In the genomic region with DNA sequence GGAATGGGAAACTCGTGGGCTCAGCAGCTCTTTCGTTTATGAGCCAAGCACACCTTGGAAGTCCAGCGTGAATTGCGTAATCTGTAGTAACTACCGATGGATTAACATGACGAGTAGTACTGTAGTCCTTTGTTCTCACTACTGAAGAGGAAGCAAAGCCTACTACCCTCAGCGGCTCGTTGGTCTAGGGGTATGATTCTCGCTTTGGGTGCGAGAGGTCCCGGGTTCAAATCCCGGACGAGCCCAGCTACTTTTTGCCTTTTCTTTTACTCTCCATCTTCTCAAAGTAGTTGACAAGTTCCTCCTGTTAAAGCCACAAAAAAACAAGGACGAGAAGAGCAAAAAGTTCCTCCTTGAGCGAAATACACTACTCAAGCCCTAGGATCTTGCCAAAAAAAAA, we compare ENCODE assay signal across 8 mouse cellular contexts. TPM values are rescaled to one million over a fixed set of nuclear protein-coding genes. Genes with fewer than 3 reads are reported as not detected.
DNase-seq lines count a peak whose midpoint lies in the region; ATAC-seq and TF ChIP-seq lines count a peak whose summit lies in the region.

No protein-coding gene starts in this region.

- H3K4me2 ChIP-seq in embryonic facial prominence, embryonic 11.5 days (ENCODE audit: low read depth, low read length): peak overlapping the region; percentile 78
- peak overlapping the region; percentile 83 for H3K4me2 ChIP-seq in heart, embryonic 14.5 days (ENCODE audit: low read length)
- peak overlapping the region; percentile 88 for H3K4me2 ChIP-seq in liver, embryonic 15.5 days
- H3K4me2 ChIP-seq in stomach, postnatal 0 days (replicated peaks; ENCODE audit: low read depth): peak overlapping the region; percentile 85

- H3K27me3 ChIP-seq in embryonic facial prominence, embryonic 11.5 days (ENCODE audit: control insufficient read depth, insufficient read depth, low read length): no peaks in the 10 kb centered on the region
- H3K27me3 ChIP-seq in heart, embryonic 14.5 days (ENCODE audit: control insufficient read depth, insufficient read depth, low read length): no peaks in the 10 kb centered on the region
- H3K27me3 ChIP-seq in liver, embryonic 15.5 days: no peaks in the 10 kb centered on the region
- H3K27me3 ChIP-seq in stomach, postnatal 0 days (ENCODE audit: control insufficient read depth, insufficient read depth, low read length): no peaks in the 10 kb centered on the region

- no peaks in the 10 kb centered on the region for H3K4me1 ChIP-seq in embryonic facial prominence, embryonic 11.5 days (ENCODE audit: control insufficient read depth, insufficient read depth, low read length)
- H3K4me1 ChIP-seq in heart, embryonic 14.5 days (ENCODE audit: control insufficient read depth in 2 of 2, insufficient read depth in 2 of 2, low read length in 2 of 2): peaks cover 4 to 6% of the 10 kb centered on the region in 2 experiments; a peak in 2 of 4 replicates
- peaks cover 50% of the 10 kb centered on the region for H3K4me1 ChIP-seq in liver, embryonic 15.5 days (replicated peaks)
- H3K4me1 ChIP-seq in stomach, postnatal 0 days (replicated peaks; ENCODE audit: control insufficient read depth, insufficient read depth): no peaks in the 10 kb centered on the region; the same call in 1 of the 2 replicates

- peak overlapping the region; percentile 63 for H3K4me3 ChIP-seq in embryonic facial prominence, embryonic 11.5 days (ENCODE audit: low read depth, low read length)
- peak overlapping the region; percentile 55 to 57 for H3K4me3 ChIP-seq in heart, embryonic 14.5 days (ENCODE audit: control insufficient read depth in 1 of 2, insufficient read depth in 1 of 2, low read depth in 1 of 2, low read length in 2 of 2)
- peak overlapping the region; percentile 66 for H3K4me3 ChIP-seq in liver, embryonic 15.5 days (replicated peaks)
- peak overlapping the region; percentile 61 for H3K4me3 ChIP-seq in stomach, postnatal 0 days (ENCODE audit: low read depth, low read length)

- no peak overlapping the region for H3K27ac ChIP-seq in embryonic facial prominence, embryonic 11.5 days (replicated peaks; ENCODE audit: low read depth, low read length)
- H3K27ac ChIP-seq in heart, embryonic 14.5 days (replicated peaks in 1 of 2; ENCODE audit: control insufficient read depth in 1 of 2, insufficient read depth in 1 of 2, low read depth in 2 of 2, low read length in 2 of 2): no peak overlapping the region
- peak overlapping the region; percentile 75 for H3K27ac ChIP-seq in liver, embryonic 15.5 days (replicated peaks)
- H3K27ac ChIP-seq in stomach, postnatal 0 days (replicated peaks): no peak overlapping the region

- peak; percentile 36 for DNase-seq in 416B (ENCODE audit: low read depth)
- peak; percentile 91 for DNase-seq in ZHBTc4 (ENCODE audit: low read depth, low spot score)
- DNase-seq in embryonic facial prominence, embryonic 11.5 days (ENCODE audit: low spot score): peak; percentile 86
- DNase-seq in kidney, postnatal 14 days: peak; percentile 53
- DNase-seq in neural tube, embryonic 10.5 days (ENCODE audit: extremely low spot score, low spot score): peak; percentile 89
- DNase-seq in stomach, postnatal 0 days (ENCODE audit: low spot score): peak; percentile 72

- no peak for TF ChIP-seq CTCF in stomach, postnatal 0 days (IDR thresholded peaks at IDR 0.05; ENCODE audit: low read depth)

- no peaks in the 10 kb centered on the region for H3K9me3 ChIP-seq in embryonic facial prominence, embryonic 11.5 days (replicated peaks; ENCODE audit: control insufficient read depth, low read length)
- H3K9me3 ChIP-seq in heart, embryonic 14.5 days (ENCODE audit: control insufficient read depth, low read length): no peaks in the 10 kb centered on the region
- no peaks in the 10 kb centered on the region for H3K9me3 ChIP-seq in liver, embryonic 15.5 days (replicated peaks)
- H3K9me3 ChIP-seq in stomach, postnatal 0 days (ENCODE audit: control insufficient read depth, low read length): no peaks in the 10 kb centered on the region

- no peaks in the 10 kb centered on the region for H3K36me3 ChIP-seq in embryonic facial prominence, embryonic 11.5 days (replicated peaks; ENCODE audit: control insufficient read depth, insufficient read depth, low read depth, low read length)
- no peaks in the 10 kb centered on the region for H3K36me3 ChIP-seq in heart, embryonic 14.5 days (ENCODE audit: control insufficient read depth, insufficient read depth, low read length)
- H3K36me3 ChIP-seq in liver, embryonic 15.5 days (replicated peaks): no peaks in the 10 kb centered on the region
- H3K36me3 ChIP-seq in stomach, postnatal 0 days (ENCODE audit: control insufficient read depth, insufficient read depth, low read length): no peaks in the 10 kb centered on the region

- peak overlapping the region; percentile 26 for H3K9ac ChIP-seq in embryonic facial prominence, embryonic 11.5 days (replicated peaks; ENCODE audit: low read length)
- no peak overlapping the region for H3K9ac ChIP-seq in heart, embryonic 14.5 days (ENCODE audit: low read length)
- peak overlapping the region; percentile 56 for H3K9ac ChIP-seq in liver, embryonic 15.5 days
- no peak overlapping the region for H3K9ac ChIP-seq in stomach, postnatal 0 days (ENCODE audit: low read length)

- 0% methylated on average over 15 of the region's 15 CpGs for WGBS in embryonic facial prominence, embryonic 11.5 days
- 10% methylated on average over 15 of the region's 15 CpGs for WGBS in heart, embryonic 14.5 days
- WGBS in liver, embryonic 15.5 days (ENCODE audit: insufficient replicate concordance): 1% methylated on average over 15 of the region's 15 CpGs
- 4% methylated on average over 15 of the region's 15 CpGs for WGBS in stomach, postnatal 0 days

- peak; percentile 45; the same call in 1 of the 2 replicates for ATAC-seq in embryonic facial prominence, embryonic 11.5 days (replicated peaks; ENCODE audit: insufficient number of reproducible peaks, low FRiP score, low TSS enrichment, low read depth)
- ATAC-seq in heart, embryonic 14.5 days (ENCODE audit: insufficient number of reproducible peaks, insufficient read depth, low FRiP score, low read depth): no peak
- ATAC-seq in liver, embryonic 15.5 days (ENCODE audit: insufficient read depth): peak; percentile 47
- peak; percentile 71 for ATAC-seq in stomach, postnatal 0 days (ENCODE audit: low FRiP score, low TSS enrichment)

- TF ChIP-seq EP300 in stomach, postnatal 0 days (optimal IDR thresholded peaks at IDR 0.05): no peak

RNA-seq across cellular contexts. Expression of gene Elf2, which starts 17.7 kb away (rescaled TPM):
- 47.3 and 48.9 TPM in 2 replicates for polyA plus RNA-seq in embryonic facial prominence, embryonic 11.5 days (2014; fragmentation: Nextera tagmentation; extraction: Ambion mirVana)
- polyA plus RNA-seq in heart, embryonic 14.5 days (2014; fragmentation: Nextera tagmentation; extraction: Ambion mirVana): 60.7 and 62.8 TPM in 2 replicates
- 22.3 and 22.6 TPM in 2 replicates for polyA plus RNA-seq in liver, embryonic 15.5 days (2015; fragmentation: Nextera tagmentation; extraction: Ambion mirVana)
- 32.4 and 36.3 TPM in 2 replicates for polyA plus RNA-seq in stomach, postnatal 0 days (2015; fragmentation: Nextera tagmentation; extraction: Ambion mirVana)

RNA-seq across cellular contexts. Expression of gene Mgarp, which starts 38.4 kb away (rescaled TPM):
- 9.1 and 16.1 TPM in 2 replicates for polyA plus RNA-seq in embryonic facial prominence, embryonic 11.5 days (2014; fragmentation: Nextera tagmentation; extraction: Ambion mirVana)
- 7.7 and 8.6 TPM in 2 replicates for polyA plus RNA-seq in heart, embryonic 14.5 days (2014; fragmentation: Nextera tagmentation; extraction: Ambion mirVana)
- polyA plus RNA-seq in liver, embryonic 15.5 days (2015; fragmentation: Nextera tagmentation; extraction: Ambion mirVana): 1.3 and 1.9 TPM in 2 replicates
- 0.73 and 0.82 TPM in 2 replicates for polyA plus RNA-seq in stomach, postnatal 0 days (2015; fragmentation: Nextera tagmentation; extraction: Ambion mirVana)

RNA-seq across cellular contexts. Expression of gene Ndufc1, which starts 50.6 kb away (rescaled TPM):
- 722 TPM in 2 replicates for polyA plus RNA-seq in embryonic facial prominence, embryonic 11.5 days (2014; fragmentation: Nextera tagmentation; extraction: Ambion mirVana)
- polyA plus RNA-seq in heart, embryonic 14.5 days (2014; fragmentation: Nextera tagmentation; extraction: Ambion mirVana): 1,752 and 1,832 TPM in 2 replicates
- polyA plus RNA-seq in liver, embryonic 15.5 days (2015; fragmentation: Nextera tagmentation; extraction: Ambion mirVana): 308 and 386 TPM in 2 replicates
- 884 and 979 TPM in 2 replicates for polyA plus RNA-seq in stomach, postnatal 0 days (2015; fragmentation: Nextera tagmentation; extraction: Ambion mirVana)

RNA-seq across cellular contexts. Expression of gene Naa15, which starts 56.8 kb away (rescaled TPM):
- polyA plus RNA-seq in embryonic facial prominence, embryonic 11.5 days (2014; fragmentation: Nextera tagmentation; extraction: Ambion mirVana): 49.1 and 54.9 TPM in 2 replicates
- 28.9 and 30.7 TPM in 2 replicates for polyA plus RNA-seq in heart, embryonic 14.5 days (2014; fragmentation: Nextera tagmentation; extraction: Ambion mirVana)
- polyA plus RNA-seq in liver, embryonic 15.5 days (2015; fragmentation: Nextera tagmentation; extraction: Ambion mirVana): 20.4 and 22.3 TPM in 2 replicates
- polyA plus RNA-seq in stomach, postnatal 0 days (2015; fragmentation: Nextera tagmentation; extraction: Ambion mirVana): 16.3 and 19.0 TPM in 2 replicates

Comparison
In these comparisons a context has a peak if more than half of its experiments do, and no peak if none do; other contexts are left out.
1. DNase-seq: peak in every context shown above with its lines; median percentile 91 in ZHBTc4; 89 in neural tube, embryonic 10.5 days; 86 in embryonic facial prominence, embryonic 11.5 days; 72 in stomach, postnatal 0 days; 53 in kidney, postnatal 14 days; 36 in 416B.
2. H3K9ac ChIP-seq: peak in embryonic facial prominence, embryonic 11.5 days (single experiment) and liver, embryonic 15.5 days (single experiment); none in heart, embryonic 14.5 days (single experiment) and stomach, postnatal 0 days (single experiment).
3. Peak in every context shown above with its lines, with median percentiles within 50 percentile points of each other: H3K4me2 ChIP-seq and H3K4me3 ChIP-seq.